Mouse (Mus musculus) limb, embryonic 13.5 days (tissue): ENCODE measurements around the gene Ttll6. TPM values are rescaled to one million over a fixed set of nuclear protein-coding genes. Genes with fewer than 3 reads are reported as not detected.

Experiments
- ATAC-seq: fragments of 200-750 bp; cut with Nextera tagmentation; 2 replicates; pipeline ENCODE4 v1.8.0; 2017; ENCODE audit warnings: low read depth, moderate number of reproducible peaks, moderate TSS enrichment; ENCODE audit not compliant: low FRiP score
- H3K27ac ChIP-seq: fragments of 300-500 bp; sonication (generic); 2 replicates; pipeline ENCODE4 v1.5.1; 2015; ENCODE audit warnings: inconsistent platforms, mild to moderate bottlenecking, moderate library complexity
- H3K27me3 ChIP-seq: fragments of 300-500 bp; sonication (generic); 2 replicates; pipeline ENCODE4 v1.6.1; 2015; ENCODE audit warnings: mild to moderate bottlenecking, inconsistent platforms
- H3K36me3 ChIP-seq: fragments of 300-500 bp; sonication (generic); 2 replicates; pipeline ENCODE4 v1.6.1; 2015; ENCODE audit warnings: inconsistent platforms, mild to moderate bottlenecking, moderate library complexity
- H3K4me1 ChIP-seq: fragments of 300-500 bp; sonication (generic); 2 replicates; pipeline ENCODE4 v1.6.1; 2015; ENCODE audit warnings: inconsistent platforms
- H3K4me2 ChIP-seq: fragments of 300-500 bp; sonication (generic); replicated peaks from 2 replicates; pipeline ENCODE4 v1.6.1; 2015; ENCODE audit warnings: inconsistent platforms, mild to moderate bottlenecking, moderate library complexity
- H3K4me3 ChIP-seq: fragments of 300-500 bp; sonication (generic); 2 replicates; pipeline ENCODE4 v1.5.1; 2015; ENCODE audit warnings: moderate library complexity, mild to moderate bottlenecking, inconsistent platforms
- H3K9ac ChIP-seq: fragments of 300-500 bp; sonication (generic); 2 replicates; pipeline ENCODE4 v1.6.1; 2015; ENCODE audit warnings: mild to moderate bottlenecking, inconsistent platforms
- H3K9me3 ChIP-seq: fragments of 300-500 bp; sonication (generic); 2 replicates; pipeline ENCODE4 v1.6.1; 2016; ENCODE audit warnings: inconsistent platforms
- WGBS: fragments of 180-500 bp; shearing (Covaris S2); methylation state at CpG from one replicate; pipeline ENCODE4 v1.1.7; 2015; 5-methylcytosine and 5-hydroxymethylcytosine counted together
- polyA plus RNA-seq: library from polyadenylated mRNA; unstranded; fragments of >200 nt; fragmentation: Nextera tagmentation; extraction: Ambion mirVana; gene quantifications from 2 replicates; pipeline ENCODE4 v1.2.1, GENCODE M21; 2015

Gene Ttll6
- polyA plus RNA-seq, 1 experiment from 2014 or later, result not detected

DNA sequence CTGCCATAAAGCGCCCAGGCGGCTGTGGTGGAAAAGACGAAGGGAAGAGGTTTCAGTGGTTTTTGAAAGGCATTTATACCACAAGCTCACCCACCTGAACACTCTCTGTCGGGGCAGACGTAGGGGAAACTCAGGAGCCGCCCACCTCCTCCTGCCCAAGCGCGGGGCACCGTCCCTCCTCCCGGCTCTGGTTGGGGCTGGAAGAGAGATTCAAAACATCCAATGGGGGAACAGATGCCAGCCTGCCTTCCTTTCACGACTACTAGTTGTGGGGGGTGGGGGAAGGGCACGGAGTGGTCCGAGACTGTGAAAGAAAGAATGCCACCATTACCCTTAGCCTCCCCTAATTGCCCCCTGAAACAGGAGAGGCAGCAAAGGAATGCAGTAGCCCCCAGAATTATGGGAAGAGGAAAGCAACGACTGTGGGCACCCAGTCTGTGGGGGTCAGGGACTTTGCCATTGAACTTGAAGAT is 66.6 kb downstream of the Ttll6 start:
- Histone ChIP-seq H3K27ac (no peak overlapping the region), H3K4me1 (no peaks in the 10 kb centered on the region), H3K4me2 (no peak overlapping the region), H3K27me3 (peaks cover 100% of the 10 kb centered on the region), H3K36me3 (no peaks in the 10 kb centered on the region), H3K9ac (no peak overlapping the region), H3K4me3 (peak overlapping the region; percentile 10; the same call in 1 of the 2 replicates), H3K9me3 (no peaks in the 10 kb centered on the region)
- ATAC-seq, result no peak
- WGBS, result 1% methylated on average over 14 of the region's 14 CpGs

DNA sequence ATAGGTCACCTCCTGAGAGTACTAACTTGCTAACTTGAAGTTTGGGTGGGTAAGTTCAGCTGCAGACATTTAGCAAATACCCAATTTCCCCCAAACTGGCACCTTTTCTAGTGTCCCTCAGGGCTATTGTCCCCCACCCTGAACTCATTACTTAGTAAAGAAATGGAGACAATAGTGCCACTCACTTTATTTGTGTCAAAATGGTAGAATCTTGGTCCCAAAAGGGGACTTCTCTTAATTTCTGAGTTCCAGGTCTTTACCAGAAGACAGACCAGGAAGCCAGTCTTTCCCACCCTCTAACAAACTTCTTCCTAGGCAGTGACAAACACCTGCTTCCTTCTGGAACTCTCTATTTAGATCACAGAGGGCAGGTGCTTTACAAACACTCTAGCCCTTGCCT is 68.2 kb downstream of the Ttll6 start:
- no peaks in the 10 kb centered on the region for H3K9me3 ChIP-seq
- ATAC-seq, result no peak
- no peaks in the 10 kb centered on the region for H3K4me1 ChIP-seq
- no peaks in the 10 kb centered on the region for H3K36me3 ChIP-seq
- H3K4me3 ChIP-seq, result no peak overlapping the region
- H3K27ac ChIP-seq, result no peak overlapping the region
- H3K27me3 ChIP-seq, result peaks cover 99% of the 10 kb centered on the region
- no peak overlapping the region for H3K9ac ChIP-seq
- no peak overlapping the region for H3K4me2 ChIP-seq

DNA sequence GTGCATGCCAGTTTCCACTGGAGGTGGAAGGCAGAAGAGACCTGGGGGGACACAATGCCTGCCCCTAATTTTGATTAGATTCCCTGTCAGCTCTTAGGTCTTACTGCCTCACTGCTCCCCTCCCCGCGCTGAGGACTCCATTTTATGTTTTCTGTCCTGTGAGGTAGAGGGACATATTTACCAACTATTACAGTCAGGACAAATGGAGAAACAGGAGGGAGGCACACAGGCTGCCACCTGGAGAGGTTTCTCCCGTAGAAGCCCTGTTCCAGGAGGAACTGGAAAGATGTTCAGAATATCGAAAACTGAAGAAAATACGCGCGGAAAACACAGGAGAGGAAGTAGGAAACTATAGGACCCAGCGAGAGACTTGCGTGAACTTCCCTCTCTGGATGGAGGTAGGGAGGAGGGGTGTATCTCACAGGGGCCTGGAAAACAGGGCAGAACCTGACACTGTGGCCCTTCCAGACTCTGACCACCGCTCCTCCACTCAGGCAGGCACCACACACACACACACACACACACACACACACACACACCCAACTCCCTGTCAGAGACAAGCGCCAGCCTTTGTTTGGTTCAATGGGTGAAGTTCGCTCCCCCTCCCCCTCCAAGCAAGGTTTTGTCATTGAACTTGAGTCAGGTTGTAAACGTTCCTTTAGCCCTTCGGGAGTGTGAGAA is 69.0 kb downstream of the Ttll6 start:
- Histone ChIP-seq H3K27ac (no peak overlapping the region), H3K4me1 (no peaks in the 10 kb centered on the region), H3K27me3 (peaks cover 99% of the 10 kb centered on the region), H3K36me3 (no peaks in the 10 kb centered on the region), H3K9ac (no peak overlapping the region), H3K4me2 (no peak overlapping the region), H3K9me3 (no peaks in the 10 kb centered on the region), H3K4me3 (no peak overlapping the region)
- no peak for ATAC-seq
- WGBS, result 1% methylated on average over 14 of the region's 14 CpGs

DNA sequence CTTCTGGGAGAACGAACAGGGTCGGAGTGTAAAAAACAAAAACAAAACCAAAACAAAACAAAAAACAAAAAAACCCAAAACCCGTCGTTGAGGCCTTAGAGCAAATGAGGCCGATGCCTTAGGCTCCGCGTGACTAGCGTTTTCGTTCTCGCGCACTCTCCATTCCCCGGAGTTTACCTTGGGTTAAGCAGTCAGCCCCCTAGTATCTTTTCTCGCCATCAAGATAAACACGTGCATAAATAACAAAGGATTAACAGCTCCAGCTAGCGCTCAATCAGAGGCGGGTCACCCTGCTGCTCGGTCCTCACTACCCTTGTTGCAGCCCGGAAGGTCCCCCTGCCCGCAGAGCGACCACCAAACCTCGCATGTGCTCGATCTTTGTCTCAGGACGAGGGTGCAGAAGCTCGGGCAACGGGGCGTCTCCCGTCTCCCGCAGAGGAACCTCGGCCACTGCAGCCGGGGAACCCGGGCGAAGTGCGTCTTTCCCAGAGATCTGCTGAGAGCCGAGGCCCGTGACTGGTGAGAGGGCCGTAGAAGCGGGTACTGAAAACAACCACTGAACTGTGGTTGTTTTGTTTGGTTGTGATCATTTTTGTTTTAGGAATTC is 69.7 kb downstream of the Ttll6 start:
- no peak for ATAC-seq
- under 1% methylated on average over 37 of the region's 37 CpGs for WGBS

DNA sequence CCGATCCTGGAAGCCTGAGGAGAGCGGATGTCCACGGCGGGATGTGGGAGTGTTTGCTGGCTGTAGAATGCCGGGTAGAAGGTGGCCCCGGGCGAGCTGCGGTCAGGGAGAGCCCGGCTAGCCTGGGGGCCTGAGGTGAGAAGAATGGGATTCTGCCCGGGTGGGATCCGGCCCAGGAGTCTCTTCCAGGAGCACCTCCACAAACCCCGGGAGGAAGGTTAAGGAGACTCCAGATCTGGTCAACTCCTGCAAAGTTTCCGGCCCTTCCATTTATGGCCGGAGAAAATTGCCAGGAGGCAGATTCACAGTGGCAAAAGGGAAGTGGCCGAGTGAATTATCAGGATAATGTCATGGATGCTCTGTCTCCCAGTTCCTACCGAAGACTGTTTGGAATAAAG is 70.2 kb downstream of the Ttll6 start:
- no peak overlapping the region for H3K27ac ChIP-seq
- 0% methylated on average over 16 of the region's 16 CpGs for WGBS
- H3K4me1 ChIP-seq, result no peaks in the 10 kb centered on the region
- no peak overlapping the region; the same call in 1 of the 2 replicates for H3K4me3 ChIP-seq
- ATAC-seq, result no peak
- H3K9ac ChIP-seq, result no peak overlapping the region
- H3K27me3 ChIP-seq, result peaks cover 99% of the 10 kb centered on the region
- no peaks in the 10 kb centered on the region for H3K9me3 ChIP-seq
- H3K4me2 ChIP-seq, result no peak overlapping the region
- H3K36me3 ChIP-seq, result no peaks in the 10 kb centered on the region

More for the DNA sequence above, 69.7 kb downstream of the Ttll6 start:
- peaks cover 99% of the 10 kb centered on the region for H3K27me3 ChIP-seq
- no peak overlapping the region for H3K4me2 ChIP-seq
- H3K4me3 ChIP-seq, result no peak overlapping the region; the same call in 1 of the 2 replicates
- H3K9me3 ChIP-seq, result no peaks in the 10 kb centered on the region
- H3K9ac ChIP-seq, result no peak overlapping the region
- no peak overlapping the region for H3K27ac ChIP-seq
- no peaks in the 10 kb centered on the region for H3K4me1 ChIP-seq
- no peaks in the 10 kb centered on the region for H3K36me3 ChIP-seq

DNA sequence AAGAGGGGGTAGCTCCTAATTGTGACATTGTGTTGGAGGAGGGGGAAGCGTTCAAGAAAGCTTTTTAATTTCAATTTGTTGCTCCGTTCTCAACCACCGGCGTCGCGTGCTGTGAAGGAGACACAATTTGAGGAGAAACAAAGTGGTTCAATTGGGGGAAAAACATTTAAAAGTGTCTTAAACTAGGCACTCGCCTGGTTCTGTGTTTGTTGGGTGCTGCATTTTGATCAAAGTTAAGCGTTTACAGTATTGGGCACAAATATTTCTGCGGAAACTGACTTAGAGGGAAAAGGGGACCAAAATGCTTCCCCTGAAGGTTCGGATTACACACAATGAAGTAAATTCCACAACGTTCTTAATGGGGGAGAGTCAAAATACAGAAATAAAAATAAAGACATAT is 70.8 kb downstream of the Ttll6 start:
- H3K4me3 ChIP-seq, result no peak overlapping the region
- H3K9me3 ChIP-seq, result no peaks in the 10 kb centered on the region
- WGBS, result 1% methylated on average over 11 of the region's 11 CpGs
- H3K36me3 ChIP-seq, result no peaks in the 10 kb centered on the region
- H3K27ac ChIP-seq, result no peak overlapping the region
- ATAC-seq, result no peak
- peaks cover 99% of the 10 kb centered on the region for H3K27me3 ChIP-seq
- H3K4me1 ChIP-seq, result no peaks in the 10 kb centered on the region
- no peak overlapping the region for H3K4me2 ChIP-seq
- H3K9ac ChIP-seq, result no peak overlapping the region

DNA sequence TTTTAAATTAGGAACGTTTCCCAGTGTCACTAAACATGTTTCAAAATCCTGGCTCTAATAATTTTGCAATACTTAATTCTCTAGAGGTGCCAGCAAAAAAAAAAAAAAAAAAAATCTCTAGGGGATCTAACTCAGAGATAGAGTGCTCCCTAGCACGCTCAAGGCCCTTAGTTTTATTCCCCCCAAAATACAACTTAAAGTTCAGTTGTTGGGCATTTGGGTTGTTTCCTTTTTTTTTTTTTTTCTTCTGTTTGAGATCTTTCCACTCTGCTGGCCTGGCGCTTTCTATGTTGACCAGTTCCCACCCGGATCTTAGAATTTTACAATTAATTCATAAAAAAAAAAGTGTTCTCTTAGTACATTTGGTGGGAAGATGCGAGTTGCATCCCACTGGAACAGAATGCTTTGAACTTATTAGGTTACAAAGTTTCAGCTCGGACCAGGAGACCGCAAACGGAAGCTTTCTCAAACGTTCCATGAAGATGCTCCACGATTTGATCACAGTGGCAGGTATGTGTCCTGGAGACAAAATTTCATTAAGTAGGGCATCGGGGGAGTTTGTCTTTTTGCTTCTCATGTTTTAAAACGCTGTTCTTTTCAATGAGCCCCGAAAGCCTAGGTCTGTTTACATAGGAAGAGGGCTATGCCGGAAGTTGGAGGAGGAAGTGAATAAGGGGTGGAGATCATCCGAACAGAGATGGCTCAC is 72.0 kb downstream of the Ttll6 start:
- H3K4me3 ChIP-seq, result no peak overlapping the region
- no peaks in the 10 kb centered on the region for H3K4me1 ChIP-seq
- peaks cover 93% of the 10 kb centered on the region for H3K27me3 ChIP-seq
- H3K4me2 ChIP-seq, result no peak overlapping the region
- WGBS, result 3% methylated on average over 15 of the region's 15 CpGs
- no peaks in the 10 kb centered on the region for H3K36me3 ChIP-seq
- no peak overlapping the region for H3K27ac ChIP-seq
- ATAC-seq, result no peak
- H3K9me3 ChIP-seq, result 0 out of 2 replicates have a peak, but pooled peaks cover under 1% of the 10 kb centered on the region
- H3K9ac ChIP-seq, result no peak overlapping the region

Other genes starting within 250 kb of the Ttll6 start
- 0.19 TPM in 1 of 2 replicates, not detected in the other for gene B4galnt2, start 218.9 kb upstream of the Ttll6 start, polyA plus RNA-seq
- 83.4 and 85.7 TPM in 2 replicates for gene Igf2bp1, start 127.8 kb upstream of the Ttll6 start, polyA plus RNA-seq
- gene Gip, start 109.2 kb upstream of the Ttll6 start, polyA plus RNA-seq, result not detected in 2 replicates
- 95.0 and 98.4 TPM in 2 replicates for gene Snf8, start 98.9 kb upstream of the Ttll6 start, polyA plus RNA-seq
- gene Ube2z, start 68.4 kb upstream of the Ttll6 start, polyA plus RNA-seq, result 39.2 and 41.4 TPM in 2 replicates
- gene Atp5g1, start 58.1 kb upstream of the Ttll6 start, polyA plus RNA-seq, result 424 and 500 TPM in 2 replicates
- not detected in 2 replicates for gene Calcoco2, start 21.8 kb upstream of the Ttll6 start, polyA plus RNA-seq
- gene Hoxb13, start 60.5 kb downstream of the Ttll6 start, polyA plus RNA-seq, result not detected in 2 replicates
- 1.1 and 1.3 TPM in 2 replicates for gene Hoxb9, start 137.7 kb downstream of the Ttll6 start, polyA plus RNA-seq
- gene Hoxb8, start 148.1 kb downstream of the Ttll6 start, polyA plus RNA-seq, result 0.17 and 0.32 TPM in 2 replicates
- 2.0 and 2.2 TPM in 2 replicates for gene Hoxb7, start 152.8 kb downstream of the Ttll6 start, polyA plus RNA-seq
- gene Hoxb6, start 158.7 kb downstream of the Ttll6 start, polyA plus RNA-seq, result 0.59 and 1.4 TPM in 2 replicates
- gene Hoxb5, start 169.6 kb downstream of the Ttll6 start, polyA plus RNA-seq, result 0.97 and 1.5 TPM in 2 replicates
- 0.36 and 0.50 TPM in 2 replicates for gene Hoxb4, start 184.5 kb downstream of the Ttll6 start, polyA plus RNA-seq
- gene Hoxb3, start 189.5 kb downstream of the Ttll6 start, polyA plus RNA-seq, result 0.17 and 0.55 TPM in 2 replicates
- 3.9 and 4.8 TPM in 2 replicates for gene Hoxb2, start 216.7 kb downstream of the Ttll6 start, polyA plus RNA-seq
- 0.13 TPM in 1 of 2 replicates, not detected in the other for gene Hoxb1, start 232.0 kb downstream of the Ttll6 start, polyA plus RNA-seq